Mouse (Mus musculus) cortical plate, adult 2 months (tissue): ENCODE measurements at regions not wholly inside any gene's neighbourhood (a gene's known extent, or its start where the extent isn't known, plus 50 kb on each side); places are given as distances from the start of the nearest gene placed in this dataset.

Source experiments
- CTCF ChIP-seq: fragments of 200-500 bp; IDR thresholded peaks from 2 replicates; pipeline ENCODE4 v1.5.1; 2011; ENCODE audit warnings: mild to moderate bottlenecking, control low read depth, low read length; ENCODE audit not compliant: insufficient read depth; ENCODE audit errors: extremely low read depth
- POLR2A ChIP-seq: fragments of 200-500 bp; IDR thresholded peaks from 2 replicates; pipeline ENCODE4 v1.6.1; 2011; ENCODE audit warnings: mild to moderate bottlenecking, low read length, control low read depth; ENCODE audit not compliant: insufficient read depth; ENCODE audit errors: extremely low read depth

- TF ChIP-seq CTCF (no peak), POLR2A (no peak)
Observed at GRCm38 (mm10) chr10:44702108-44702507, 173.8 kb upstream of the Prdm1 start.
